In genomic region chr6:84567696-84568095, GRCm38 (mm10) we compare ENCODE assay signal across 18 mouse cellular contexts. TPM values are rescaled to one million over a fixed set of nuclear protein-coding genes. Genes with fewer than 3 reads are reported as not detected.
DNase-seq lines count a peak whose midpoint lies in the region; ATAC-seq and TF ChIP-seq lines count a peak whose summit lies in the region.
"Had no signal": no experiment of that assay in that cellular context is flagged by ENCODE, and none has a peak within 500 bp of the region (broad histone marks: within the 10 kb centered on the region; RNA-seq: fewer than 3 reads in every experiment).

No protein-coding gene starts in this region.

- no peak overlapping the region for H3K4me3 ChIP-seq in liver, embryonic 11.5 days (ENCODE audit: low read depth, low read length)
- H3K4me3 ChIP-seq: intestine, embryonic 15.5 days; layer of hippocampus, adult 2 months; limb, embryonic 12.5 days had no signal

- DNase-seq in cerebellum, postnatal 10 days = peak; percentile 88 to 92
- DNase-seq in cerebellum, adult 9-11 months = no peak
- DNase-seq in left cerebral cortex, postnatal 4 days = peak; percentile 95
- DNase-seq in left cerebral cortex, postnatal 36 days (ENCODE audit: low spot score in 2 of 2) = no peak
- peak; percentile 49 for DNase-seq in Muller cell, postnatal 12 days (ENCODE audit: inconsistent ontology term)
- DNase-seq in brain, embryonic 14.5 days (ENCODE audit: low read depth) = peak; percentile 70
- DNase-seq in right cerebral cortex, postnatal 14 days = no peak
- no peak for DNase-seq in liver, embryonic 11.5 days (ENCODE audit: low spot score)
- DNase-seq: cerebellum, adult 9-10 months; heart, postnatal 14 days; right cerebral cortex, adult 18-20 months; spleen, adult 18-20 months; thymus, adult 2 months had no signal

- WGBS in liver, embryonic 11.5 days = 76% methylated on average over 4 of the region's 4 CpGs

- no peak overlapping the region for H3K9ac ChIP-seq in liver, embryonic 11.5 days (ENCODE audit: low read depth, low read length)
- H3K9ac ChIP-seq: intestine, embryonic 15.5 days; limb, embryonic 12.5 days; liver, embryonic 14.5 days had no signal

- peaks cover 4% of the 10 kb centered on the region for H3K4me1 ChIP-seq in liver, embryonic 11.5 days (replicated peaks; ENCODE audit: control insufficient read depth, insufficient read depth, low read length)

- intact Hi-C loops in left cerebral cortex, postnatal 4 days (cut with DNase I) = no loop called here
- intact Hi-C loops in left cerebral cortex, postnatal 36 days (cut with DNase I) = no loop called here

- no peaks in the 10 kb centered on the region for H3K36me3 ChIP-seq in liver, embryonic 11.5 days (ENCODE audit: control insufficient read depth, insufficient read depth, low read length)
- H3K36me3 ChIP-seq: intestine, embryonic 15.5 days had no signal

- ATAC-seq in liver, embryonic 11.5 days (replicated peaks; ENCODE audit: low FRiP score) = no peak
- ATAC-seq: intestine, embryonic 15.5 days had no signal

- no peaks in the 10 kb centered on the region for H3K27me3 ChIP-seq in liver, embryonic 11.5 days (replicated peaks; ENCODE audit: control insufficient read depth, insufficient read depth, low read length)
- H3K27me3 ChIP-seq: intestine, embryonic 15.5 days; limb, embryonic 12.5 days had no signal

- no peak for TF ChIP-seq CTCF in brain, embryonic 14.5 days (IDR thresholded peaks at IDR 0.05; ENCODE audit: borderline replicate concordance, extremely low read depth, insufficient read depth, insufficient read length)

- no peak for TF ChIP-seq POLR2A in brain, embryonic 14.5 days (IDR thresholded peaks at IDR 0.05; ENCODE audit: borderline replicate concordance, extremely low read depth, insufficient read depth, insufficient read length, poor library complexity, severe bottlenecking)

- H3K9me3 ChIP-seq in liver, embryonic 11.5 days (ENCODE audit: control insufficient read depth, low read length) = no peaks in the 10 kb centered on the region
- H3K9me3 ChIP-seq: intestine, embryonic 15.5 days; limb, embryonic 12.5 days had no signal

- no peak overlapping the region for H3K27ac ChIP-seq in liver, embryonic 11.5 days (ENCODE audit: low read depth, low read length)
- H3K27ac ChIP-seq: intestine, embryonic 15.5 days; layer of hippocampus, adult 2 months; limb, embryonic 12.5 days; liver, embryonic 14.5 days had no signal

- no peak overlapping the region for H3K4me2 ChIP-seq in liver, embryonic 11.5 days
- H3K4me2 ChIP-seq: heart, embryonic 11.5 days; intestine, embryonic 15.5 days; limb, embryonic 12.5 days had no signal

RNA-seq across cellular contexts. Expression of gene Cyp26b1, which starts 26.0 kb away (rescaled TPM):
- total RNA-seq in left cerebral cortex, postnatal 4 days (2021) = 10 to 100 TPM; 28.9 to 29.7 TPM
- 10 to 100 TPM in 1 of 2 experiments, 1 to 10 TPM in 1; 7.5 to 14.9 TPM for total RNA-seq in left cerebral cortex, postnatal 36 days (2021)
- polyA plus RNA-seq in brain, embryonic 14.5 days (2012; rRNA removed) = 10.0 and 56.1 TPM in 2 replicates
- 0.75 and 1.0 TPM in 2 replicates for polyA plus RNA-seq in liver, embryonic 11.5 days (2014; fragmentation: Nextera tagmentation; extraction: Ambion mirVana)

Comparison
In these comparisons a context has a peak if more than half of its experiments do, and no peak if none do; other contexts are left out.
1. DNase-seq: peak in cerebellum, postnatal 10 days (2 of 2), left cerebral cortex, postnatal 4 days (single experiment), Muller cell, postnatal 12 days (single experiment) and brain, embryonic 14.5 days (single experiment); none in cerebellum, adult 9-11 months (single experiment), left cerebral cortex, postnatal 36 days (0 of 2), right cerebral cortex, postnatal 14 days (single experiment) and liver, embryonic 11.5 days (single experiment).